8 mouse cellular contexts compared by ENCODE assay signal in genomic region chr11:86961510-86962303, GRCm38 (mm10). TPM values are rescaled to one million over a fixed set of nuclear protein-coding genes. Genes with fewer than 3 reads are reported as not detected.
DNase-seq lines count a peak whose midpoint lies in the region; TF ChIP-seq lines count a peak whose summit lies in the region.

No protein-coding gene starts in this region.

- no peak for TF ChIP-seq CTCF in lung, adult 2 months (IDR thresholded peaks at IDR 0.05; ENCODE audit: insufficient read depth, low read length)

- no peak overlapping the region for H3K4me3 ChIP-seq in embryonic facial prominence, embryonic 10.5 days
- no peak overlapping the region for H3K4me3 ChIP-seq in lung, adult 2 months (replicated peaks; ENCODE audit: extremely low read depth, low read depth, low read length)

- 0 out of 2 replicates have a peak, but pooled peaks cover 6% of the 10 kb centered on the region for H3K36me3 ChIP-seq in embryonic facial prominence, embryonic 10.5 days (replicated peaks)

- H3K27me3 ChIP-seq in embryonic facial prominence, embryonic 10.5 days (replicated peaks; ENCODE audit: low read depth, poor library complexity, severe bottlenecking), result no peaks in the 10 kb centered on the region

- peak; percentile 65 for DNase-seq in gastrocnemius, adult 18-20 months (ENCODE audit: low spot score)
- DNase-seq in gastrocnemius, postnatal 10 days, result no peak
- no peak for DNase-seq in embryonic facial prominence, embryonic 10.5 days (ENCODE audit: low spot score)
- DNase-seq in kidney, adult 11 months, result peak; percentile 93
- peak; percentile 79 for DNase-seq in lung, adult 2 months
- peak; percentile 77 to 87 for DNase-seq in urinary bladder, adult 18-20 months (ENCODE audit: low spot score in 2 of 2)
- DNase-seq in left cerebral cortex, adult 9 months (ENCODE audit: low spot score in 2 of 2), result no peak
- no peak for DNase-seq in right cerebral cortex, postnatal 14 days

- H3K4me1 ChIP-seq in embryonic facial prominence, embryonic 10.5 days, result peaks cover 65% of the 10 kb centered on the region
- H3K4me1 ChIP-seq in lung, adult 2 months (ENCODE audit: control insufficient read depth, insufficient read depth, low read length), result peaks cover 59% of the 10 kb centered on the region

- no peaks in the 10 kb centered on the region for H3K9me3 ChIP-seq in embryonic facial prominence, embryonic 10.5 days

- WGBS in embryonic facial prominence, embryonic 10.5 days, result 72% methylated on average over 11 of the region's 11 CpGs
- WGBS in lung, adult 2 months, result 22% methylated on average over 11 of the region's 11 CpGs

- no peak for TF ChIP-seq POLR2A in lung, adult 2 months (IDR thresholded peaks at IDR 0.05; ENCODE audit: borderline replicate concordance, extremely low read depth, low read depth, low read length)

- H3K27ac ChIP-seq in embryonic facial prominence, embryonic 10.5 days (replicated peaks), result peak overlapping the region; percentile 54

RNA-seq across cellular contexts. Expression of gene Ypel2, which starts 31.8 kb away (rescaled TPM):
- 1 to 10 TPM; 6.4 to 9.4 TPM for total RNA-seq in gastrocnemius, adult 18-20 months (2021)
- total RNA-seq in gastrocnemius, postnatal 10 days (2021), result 10 to 100 TPM in 1 of 2 experiments, 1 to 10 TPM in 1; 9.8 to 11.6 TPM
- 4.2 and 5.4 TPM in 2 replicates for polyA plus RNA-seq in embryonic facial prominence, embryonic 10.5 days (2016; fragmentation: Nextera tagmentation; extraction: Ambion mirVana)
- 5.9 and 9.7 TPM in 2 replicates for polyA plus RNA-seq in lung, adult 2 months (2012; rRNA removed)

Comparison
In these comparisons a context has a peak if more than half of its experiments do, and no peak if none do; other contexts are left out.
1. DNase-seq: peak in gastrocnemius, adult 18-20 months (single experiment), kidney, adult 11 months (single experiment), lung, adult 2 months (single experiment) and urinary bladder, adult 18-20 months (2 of 2); none in gastrocnemius, postnatal 10 days (single experiment), embryonic facial prominence, embryonic 10.5 days (single experiment), left cerebral cortex, adult 9 months (0 of 2) and right cerebral cortex, postnatal 14 days (single experiment).